Mouse (Mus musculus): Measurements from ENCODE around the gene Apba2.

- TF ChIP-seq CTCF (IDR thresholded peaks at IDR 0.05; ENCODE audit: low read depth, low read length) (no peak), POLR2A (IDR thresholded peaks at IDR 0.05; ENCODE audit: borderline replicate concordance, low read depth, low read length) (no peak)
These were observed 87.3 kb downstream of the Apba2 start for GRCm38 (mm10) chr7:64588636-64589389.
